Mouse (Mus musculus): Measurements from ENCODE around the gene Dhx33. TPM values are rescaled to one million over a fixed set of nuclear protein-coding genes. Genes with fewer than 3 reads are reported as not detected.
A peak's percentile ranks its signal among the peaks of the same experiment; 100 is the strongest.

Dhx33 gene
- total and polyA plus RNA-seq, 3 experiments = 42.6 to 49.8 TPM; not detected in 1

DNA sequence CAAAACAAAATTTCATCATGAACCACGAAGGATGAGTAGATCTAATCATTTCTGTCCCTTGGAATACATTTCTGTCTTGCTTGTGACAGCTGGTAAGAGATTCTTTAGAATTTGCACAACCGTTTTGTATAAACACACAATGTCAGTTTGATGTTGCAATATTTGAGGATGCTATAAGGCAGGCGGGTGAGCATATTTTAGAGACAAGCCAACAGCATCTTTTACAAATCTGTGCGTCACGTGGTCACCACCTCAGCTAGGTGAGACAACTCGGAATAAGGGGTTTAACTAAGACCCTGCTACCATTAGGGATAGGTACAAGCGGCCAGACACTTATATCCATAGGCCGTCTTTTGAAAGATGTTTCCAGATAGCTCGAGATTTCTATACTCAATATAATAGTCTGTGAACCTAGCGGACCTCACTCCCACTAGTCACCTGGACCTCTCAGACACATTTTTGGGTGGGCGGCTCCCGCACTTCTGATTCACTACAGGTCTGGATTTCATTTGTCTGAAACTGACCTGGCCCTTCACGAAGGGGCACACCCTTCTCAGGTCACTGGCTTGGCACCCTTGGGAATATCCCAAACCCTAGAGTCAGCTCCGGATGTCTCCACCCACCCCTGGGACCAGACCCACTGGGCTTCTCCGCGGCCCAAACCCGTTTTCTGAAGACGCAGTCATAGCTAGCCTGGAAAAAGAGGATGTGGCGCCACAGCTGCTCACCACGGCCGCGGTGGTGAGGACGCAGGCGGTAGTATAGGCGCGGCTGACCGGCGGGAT, 14.4 kb upstream of the Dhx33 start (continued):
- TF ChIP-seq ZNF384 (IDR thresholded peaks at IDR 0.05; ENCODE audit: low read depth, low read length) (no peak), CHD1 (IDR thresholded peaks at IDR 0.05; ENCODE audit: low read depth, low read length) (no peak), MEF2A (IDR thresholded peaks at IDR 0.05; ENCODE audit: extremely low read depth, insufficient replicate concordance, low read depth, low read length, poor library complexity, severe bottlenecking) (no peak), MXI1 (IDR thresholded peaks at IDR 0.05; ENCODE audit: low read depth, low read length) (peak; percentile 1; the same call in 1 of the 2 replicates), ZC3H11A (IDR thresholded peaks at IDR 0.05; ENCODE audit: low read depth, low read length) (no peak), ZMIZ1 (IDR thresholded peaks at IDR 0.05; ENCODE audit: low read depth, low read length) (no peak; the same call in 1 of the 2 replicates), JUND (IDR thresholded peaks at IDR 0.05; ENCODE audit: low read depth, low read length) (no peak), RAD21 (IDR thresholded peaks at IDR 0.05; ENCODE audit: low read depth, low read length) (no peak), TCF12 (IDR thresholded peaks at IDR 0.05; ENCODE audit: low read depth, low read length) (no peak), HCFC1 (IDR thresholded peaks at IDR 0.05; ENCODE audit: low read depth, low read length) (no peak)

DNA sequence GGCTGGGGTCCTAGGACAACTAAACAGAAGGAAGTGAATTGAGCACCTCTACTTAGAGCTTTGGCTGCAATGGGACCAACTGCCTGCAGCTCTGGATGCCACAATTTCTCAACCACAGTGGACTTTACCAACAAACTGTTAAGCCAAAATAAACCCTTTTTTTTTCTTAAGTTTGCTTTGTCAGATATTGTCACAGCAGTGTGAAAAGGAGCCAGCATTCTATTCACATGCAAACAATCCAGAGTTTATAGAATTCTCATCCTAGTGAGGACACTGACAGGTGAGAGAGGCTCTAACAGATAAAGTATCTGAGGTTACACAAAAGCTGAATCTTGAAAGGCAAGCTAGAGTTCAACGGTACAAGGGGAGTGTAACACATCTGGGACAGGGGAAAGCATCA, 12.8 kb upstream of the Dhx33 start:
- H3K9ac ChIP-seq (ENCODE audit: control insufficient read depth, low read depth, low read length, poor library complexity, severe bottlenecking) = no peak overlapping the region

More for the DNA sequence above, 12.8 kb upstream of the Dhx33 start:
- Histone ChIP-seq H3K9me3 (replicated peaks; ENCODE audit: insufficient read depth, low read length) (no peaks in the 10 kb centered on the region), H3K36me3 (ENCODE audit: control insufficient read depth in 1 of 2, insufficient read depth in 2 of 2, low read length in 2 of 2) (peaks cover 12 to 28% of the 10 kb centered on the region in 2 experiments), H3K4me3 (ENCODE audit: control insufficient read depth in 1 of 2, insufficient read depth in 1 of 2, low read depth in 2 of 2, low read length in 2 of 2) (no peak overlapping the region), H3K79me2 (ENCODE audit: control insufficient read depth, insufficient read depth, low read length, poor library complexity) (peaks cover 47% of the 10 kb centered on the region), H3K27me3 (ENCODE audit: control insufficient read depth in 1 of 2, insufficient read depth in 2 of 2, low read length in 2 of 2) (no peaks in the 10 kb centered on the region), H3K27ac (ENCODE audit: control insufficient read depth, low read depth, low read length) (no peak overlapping the region), H3K4me1 (ENCODE audit: control insufficient read depth in 1 of 2, insufficient read depth in 2 of 2, low read length in 2 of 2) (peaks cover 0 to 15% of the 10 kb centered on the region in 2 experiments; a peak in 3 of 4 replicates)
- TF ChIP-seq MYB (IDR thresholded peaks at IDR 0.05; ENCODE audit: low read depth, low read length) = no peak
- TF ChIP-seq JUND (IDR thresholded peaks at IDR 0.05; ENCODE audit: low read depth, low read length) = no peak
- TF ChIP-seq NRF1 (IDR thresholded peaks at IDR 0.05; ENCODE audit: insufficient read depth, low read depth, low read length, poor library complexity, severe bottlenecking) = no peak
- TF ChIP-seq MAZ (IDR thresholded peaks at IDR 0.05; ENCODE audit: low read depth, low read length) = no peak
- no peak for TF ChIP-seq RAD21 (IDR thresholded peaks at IDR 0.05; ENCODE audit: low read depth, low read length)
- no peak for TF ChIP-seq MEF2A (IDR thresholded peaks at IDR 0.05; ENCODE audit: extremely low read depth, insufficient replicate concordance, low read depth, low read length, poor library complexity, severe bottlenecking)
- TF ChIP-seq SMC3 (IDR thresholded peaks at IDR 0.05; ENCODE audit: low read depth, low read length) = no peak
- no peak for TF ChIP-seq USF1 (IDR thresholded peaks at IDR 0.05; ENCODE audit: low read depth, low read length)
- TF ChIP-seq MXI1 (IDR thresholded peaks at IDR 0.05; ENCODE audit: low read depth, low read length) = no peak
- no peak for TF ChIP-seq ZMIZ1 (IDR thresholded peaks at IDR 0.05; ENCODE audit: low read depth, low read length)
- TF ChIP-seq ETS1 (IDR thresholded peaks at IDR 0.05; ENCODE audit: low read depth, low read length) = no peak
- TF ChIP-seq HCFC1 (IDR thresholded peaks at IDR 0.05; ENCODE audit: low read depth, low read length) = no peak
- TF ChIP-seq KAT2A (conservative IDR thresholded peaks at IDR 0.05; ENCODE audit: low read depth, low read length) = no peak
- no peak for TF ChIP-seq EP300 (IDR thresholded peaks at IDR 0.05; ENCODE audit: low read depth in 1 of 2, low read length in 2 of 2)
- no peak for TF ChIP-seq ELF1 (IDR thresholded peaks at IDR 0.05; ENCODE audit: low read depth, low read length)
- TF ChIP-seq BHLHE40 (IDR thresholded peaks at IDR 0.05; ENCODE audit: borderline replicate concordance, low read depth, low read length) = no peak
- TF ChIP-seq UBTF (IDR thresholded peaks at IDR 0.05; ENCODE audit: borderline replicate concordance, insufficient read depth, low read depth, low read length) = no peak
- DNase-seq (ENCODE audit: low read depth, low spot score) = no peak

Data from MEL (cell line).